Mouse (Mus musculus): ENCODE results near the gene Atp6v0e. TPM values are rescaled to one million over a fixed set of nuclear protein-coding genes. Genes with fewer than 3 reads are reported as not detected.

Gene Atp6v0e
- polyA plus RNA-seq, 1 experiment from 2014 or later: 112 TPM

- no peak for ATAC-seq (ENCODE audit: low FRiP score, low read depth)
- Histone ChIP-seq H3K4me2 (replicated peaks) (no peak overlapping the region), H3K4me1 (peaks cover 9% of the 10 kb centered on the region), H3K4me3 (no peak overlapping the region), H3K27ac (no peak overlapping the region), H3K27me3 (replicated peaks) (no peaks in the 10 kb centered on the region), H3K36me3 (peaks cover 32% of the 10 kb centered on the region), H3K9ac (no peak overlapping the region), H3K9me3 (no peaks in the 10 kb centered on the region)
- WGBS: 82% methylated on average over 7 of the region's 7 CpGs
These were observed 31.1 kb downstream of the Atp6v0e start for GRCm38 (mm10) chr17:26694171-26694570.

- Histone ChIP-seq H3K36me3 (peaks cover 39% of the 10 kb centered on the region), H3K9ac (no peak overlapping the region), H3K4me3 (no peak overlapping the region), H3K9me3 (no peaks in the 10 kb centered on the region), H3K4me1 (0 out of 2 replicates have a peak, but pooled peaks cover 4% of the 10 kb centered on the region), H3K4me2 (replicated peaks) (no peak overlapping the region), H3K27me3 (replicated peaks) (no peaks in the 10 kb centered on the region), H3K27ac (no peak overlapping the region)
- WGBS: 91% methylated on average over 3 of the region's 3 CpGs
- no peak for ATAC-seq (ENCODE audit: low FRiP score, low read depth)
These were observed 32.2 kb downstream of the Atp6v0e start for GRCm38 (mm10) chr17:26695193-26695592.

GRCm38 (mm10) chr17:26698846-26699245 is 35.8 kb downstream of the Atp6v0e start:
- Histone ChIP-seq H3K4me1 (no peaks in the 10 kb centered on the region), H3K27ac (no peak overlapping the region), H3K27me3 (replicated peaks) (no peaks in the 10 kb centered on the region), H3K9ac (no peak overlapping the region), H3K9me3 (no peaks in the 10 kb centered on the region), H3K4me3 (no peak overlapping the region), H3K4me2 (replicated peaks) (no peak overlapping the region), H3K36me3 (peaks cover 46% of the 10 kb centered on the region)
- WGBS: 89% methylated on average over 5 of the region's 5 CpGs
- no peak for ATAC-seq (ENCODE audit: low FRiP score, low read depth)

- no peaks in the 10 kb centered on the region for H3K9me3 ChIP-seq
- H3K4me1 ChIP-seq: no peaks in the 10 kb centered on the region
- H3K4me2 ChIP-seq (replicated peaks): no peak overlapping the region
- no peaks in the 10 kb centered on the region for H3K27me3 ChIP-seq (replicated peaks)
- H3K36me3 ChIP-seq: peaks cover 49% of the 10 kb centered on the region
- no peak for ATAC-seq (ENCODE audit: low FRiP score, low read depth)
- H3K9ac ChIP-seq: no peak overlapping the region
- no peak overlapping the region for H3K27ac ChIP-seq
- H3K4me3 ChIP-seq: no peak overlapping the region
- WGBS: 92% methylated on average over 10 of the region's 10 CpGs
These were observed 37.0 kb downstream of the Atp6v0e start for GRCm38 (mm10) chr17:26699819-26700616.

GRCm38 (mm10) chr17:26701565-26701964 is 38.5 kb downstream of the Atp6v0e start:
- 88% methylated on average over 13 of the region's 13 CpGs for WGBS
- no peaks in the 10 kb centered on the region for H3K4me1 ChIP-seq
- H3K27ac ChIP-seq: no peak overlapping the region
- no peak overlapping the region for H3K9ac ChIP-seq
- no peak for ATAC-seq (ENCODE audit: low FRiP score, low read depth)
- H3K4me3 ChIP-seq: no peak overlapping the region
- no peak overlapping the region for H3K4me2 ChIP-seq (replicated peaks)
- no peaks in the 10 kb centered on the region for H3K9me3 ChIP-seq
- H3K27me3 ChIP-seq (replicated peaks): no peaks in the 10 kb centered on the region
- H3K36me3 ChIP-seq: peaks cover 38% of the 10 kb centered on the region

- no peak for ATAC-seq (ENCODE audit: low FRiP score, low read depth)
- H3K27me3 ChIP-seq (replicated peaks): no peaks in the 10 kb centered on the region
- no peak overlapping the region for H3K27ac ChIP-seq
- no peaks in the 10 kb centered on the region for H3K4me1 ChIP-seq
- H3K4me3 ChIP-seq: no peak overlapping the region
- no peak overlapping the region for H3K9ac ChIP-seq
- WGBS: 89% methylated on average over 4 of the region's 4 CpGs
- peaks cover 31% of the 10 kb centered on the region for H3K36me3 ChIP-seq
- H3K9me3 ChIP-seq: no peaks in the 10 kb centered on the region
- H3K4me2 ChIP-seq (replicated peaks): no peak overlapping the region
These were observed 39.6 kb downstream of the Atp6v0e start for GRCm38 (mm10) chr17:26702621-26703020.

- Histone ChIP-seq H3K9me3 (no peaks in the 10 kb centered on the region), H3K4me1 (no peaks in the 10 kb centered on the region), H3K36me3 (peaks cover 22% of the 10 kb centered on the region), H3K27me3 (replicated peaks) (no peaks in the 10 kb centered on the region), H3K4me3 (no peak overlapping the region), H3K4me2 (replicated peaks) (no peak overlapping the region), H3K27ac (no peak overlapping the region), H3K9ac (no peak overlapping the region)
- no peak for ATAC-seq (ENCODE audit: low FRiP score, low read depth)
- 93% methylated on average over 4 of the region's 4 CpGs for WGBS
These were observed 40.6 kb downstream of the Atp6v0e start for GRCm38 (mm10) chr17:26703671-26704070.

- peaks cover 7% of the 10 kb centered on the region for H3K36me3 ChIP-seq
- no peak overlapping the region for H3K4me2 ChIP-seq (replicated peaks)
- no peak for ATAC-seq (ENCODE audit: low FRiP score, low read depth)
- 79% methylated on average over 11 of the region's 11 CpGs for WGBS
- H3K27me3 ChIP-seq (replicated peaks): no peaks in the 10 kb centered on the region
- H3K9ac ChIP-seq: no peak overlapping the region
- H3K27ac ChIP-seq: no peak overlapping the region
- H3K4me1 ChIP-seq: no peaks in the 10 kb centered on the region
- no peaks in the 10 kb centered on the region for H3K9me3 ChIP-seq
- H3K4me3 ChIP-seq: no peak overlapping the region
These were observed 42.7 kb downstream of the Atp6v0e start for GRCm38 (mm10) chr17:26705463-26706359.

- Histone ChIP-seq H3K9ac (no peak overlapping the region), H3K4me1 (no peaks in the 10 kb centered on the region), H3K4me2 (replicated peaks) (no peak overlapping the region), H3K27me3 (replicated peaks) (no peaks in the 10 kb centered on the region), H3K36me3 (peaks cover 4% of the 10 kb centered on the region), H3K9me3 (no peaks in the 10 kb centered on the region), H3K4me3 (no peak overlapping the region), H3K27ac (no peak overlapping the region)
- WGBS: 80% methylated on average over 7 of the region's 7 CpGs
- no peak for ATAC-seq (ENCODE audit: low FRiP score, low read depth)
These were observed 44.0 kb downstream of the Atp6v0e start for GRCm38 (mm10) chr17:26707066-26707465.

- no peak overlapping the region for H3K27ac ChIP-seq
- H3K4me2 ChIP-seq (replicated peaks): no peak overlapping the region
- no peak for ATAC-seq (ENCODE audit: low FRiP score, low read depth)
- no peaks in the 10 kb centered on the region for H3K27me3 ChIP-seq (replicated peaks)
- no peak overlapping the region for H3K4me3 ChIP-seq
- H3K4me1 ChIP-seq: no peaks in the 10 kb centered on the region
- H3K9ac ChIP-seq: no peak overlapping the region
- no peaks in the 10 kb centered on the region for H3K9me3 ChIP-seq
- 0 out of 2 replicates have a peak, but pooled peaks cover 3% of the 10 kb centered on the region for H3K36me3 ChIP-seq
These were observed 45.5 kb downstream of the Atp6v0e start for GRCm38 (mm10) chr17:26708499-26708898.

- no peaks in the 10 kb centered on the region for H3K4me1 ChIP-seq
- H3K9ac ChIP-seq: no peak overlapping the region
- 61% methylated on average over 9 of the region's 9 CpGs for WGBS
- H3K9me3 ChIP-seq: no peaks in the 10 kb centered on the region
- H3K4me2 ChIP-seq (replicated peaks): no peak overlapping the region
- H3K27ac ChIP-seq: no peak overlapping the region
- 0 out of 2 replicates have a peak, but pooled peaks cover 3% of the 10 kb centered on the region for H3K36me3 ChIP-seq
- H3K27me3 ChIP-seq (replicated peaks): no peaks in the 10 kb centered on the region
- H3K4me3 ChIP-seq: no peak overlapping the region
- no peak for ATAC-seq (ENCODE audit: low FRiP score, low read depth)
These were observed 46.1 kb downstream of the Atp6v0e start for GRCm38 (mm10) chr17:26708993-26709590.

- H3K9ac ChIP-seq: no peak overlapping the region
- H3K4me2 ChIP-seq (replicated peaks): no peak overlapping the region
- no peaks in the 10 kb centered on the region for H3K9me3 ChIP-seq
- no peak overlapping the region for H3K4me3 ChIP-seq
- no peak overlapping the region for H3K27ac ChIP-seq
- no peaks in the 10 kb centered on the region for H3K27me3 ChIP-seq (replicated peaks)
- H3K4me1 ChIP-seq: no peaks in the 10 kb centered on the region
- H3K36me3 ChIP-seq: no peaks in the 10 kb centered on the region
- WGBS: 66% methylated on average over 6 of the region's 6 CpGs
- ATAC-seq (ENCODE audit: low FRiP score, low read depth): no peak
These were observed 47.0 kb downstream of the Atp6v0e start for GRCm38 (mm10) chr17:26710049-26710448.

Measured in neural tube, embryonic 12.5 days (tissue).